Mouse (Mus musculus) MEL (cell line): Measurements from ENCODE around the gene Psmc3. TPM values are rescaled to one million over a fixed set of nuclear protein-coding genes. Genes with fewer than 3 reads are reported as not detected.

Source experiments
- DNase-seq: peaks from one replicate; pipeline ENCODE4 v3.0.0; 2011; ENCODE audit warnings: low read depth, low spot score
- H3K27ac ChIP-seq: 2 replicates; pipeline ENCODE4 v1.5.1; 2012; ENCODE audit warnings: low read depth, mild to moderate bottlenecking, control low read depth, low read length, moderate library complexity; ENCODE audit not compliant: control insufficient read depth
- H3K27me3 ChIP-seq, 2 experiments: fragments of 150-350 bp in 1 of 2; sonication (generic) in 1 of 2; 2 replicates each; pipeline ENCODE4 v1.6.1; 2012; ENCODE audit warnings: low read length in 2 of 2, mild to moderate bottlenecking in 2 of 2, improper control_type of control experiment in 1 of 2, moderate library complexity in 1 of 2; ENCODE audit not compliant: insufficient read depth in 2 of 2, control insufficient read depth in 1 of 2
- H3K36me3 ChIP-seq, 2 experiments: 2 replicates each; pipeline ENCODE4 v1.6.1; 2012 to 2014; ENCODE audit warnings: low read length in 2 of 2, improper control_type of control experiment in 1 of 2, inconsistent platforms in 1 of 2, mild to moderate bottlenecking in 1 of 2; ENCODE audit not compliant: insufficient read depth in 2 of 2, control insufficient read depth in 1 of 2
- H3K4me1 ChIP-seq, 2 experiments: fragments of 150-350 bp in 1 of 2; sonication (generic) in 1 of 2; 2 replicates each; pipeline ENCODE4 v1.6.1; 2012; ENCODE audit warnings: low read length in 2 of 2, improper control_type of control experiment in 1 of 2, mild to moderate bottlenecking in 1 of 2; ENCODE audit not compliant: insufficient read depth in 2 of 2, control insufficient read depth in 1 of 2
- H3K4me3 ChIP-seq, 2 experiments: fragments of 150-350 bp in 1 of 2; sonication (generic) in 1 of 2; 2 replicates each; pipeline ENCODE4 v1.5.1; 2012; ENCODE audit warnings: low read depth in 2 of 2, low read length in 2 of 2, mild to moderate bottlenecking in 2 of 2, moderate library complexity in 2 of 2, control low read depth in 1 of 2, improper control_type of control experiment in 1 of 2; ENCODE audit not compliant: control insufficient read depth in 1 of 2, insufficient read depth in 1 of 2
- H3K79me2 ChIP-seq: 2 replicates; pipeline ENCODE4 v1.6.1; 2012; ENCODE audit warnings: mild to moderate bottlenecking, low read length, moderate library complexity; ENCODE audit not compliant: control insufficient read depth, poor library complexity, insufficient read depth
- H3K9ac ChIP-seq: 2 replicates; pipeline ENCODE4 v1.6.1; 2012; ENCODE audit warnings: low read depth, mild to moderate bottlenecking, control low read depth, low read length, moderate library complexity; ENCODE audit not compliant: control insufficient read depth, poor library complexity, severe bottlenecking
- H3K9me3 ChIP-seq: fragments of 150-350 bp; sonication (generic); replicated peaks from 2 replicates; pipeline ENCODE4 v1.6.1; 2012; ENCODE audit warnings: mild to moderate bottlenecking, low read length, improper control_type of control experiment, moderate library complexity; ENCODE audit not compliant: insufficient read depth
- BHLHE40 ChIP-seq: IDR thresholded peaks from 2 replicates; pipeline ENCODE4 v1.6.1; 2012; ENCODE audit warnings: low read depth, mild to moderate bottlenecking, inconsistent platforms, low read length, improper control_type of control experiment, borderline replicate concordance
- CTCF ChIP-seq, 3 experiments: IDR thresholded peaks in 2 of 3; conservative IDR thresholded peaks in 1 of 3; 2 replicates each; pipeline ENCODE4 v1.5.1; 2011 to 2012; ENCODE audit warnings: low read length in 3 of 3, low read depth in 2 of 3, mild to moderate bottlenecking in 2 of 3, improper control_type of control experiment in 1 of 3, inconsistent platforms in 1 of 3, mixed read lengths in 1 of 3, moderate library complexity in 1 of 3; ENCODE audit not compliant: control insufficient read depth in 1 of 3, insufficient read depth in 1 of 3, poor library complexity in 1 of 3, severe bottlenecking in 1 of 3
- ELF1 ChIP-seq: IDR thresholded peaks from 2 replicates; pipeline ENCODE4 v1.6.1; 2014; ENCODE audit warnings: low read depth, mild to moderate bottlenecking, inconsistent platforms, low read length, improper control_type of control experiment, moderate library complexity
- ETS1 ChIP-seq: IDR thresholded peaks from 2 replicates; pipeline ENCODE4 v1.6.1; 2012; ENCODE audit warnings: low read depth, mild to moderate bottlenecking, inconsistent platforms, low read length, improper control_type of control experiment, moderate library complexity
- GABPA ChIP-seq: IDR thresholded peaks from 2 replicates; pipeline ENCODE4 v1.6.1; 2012; ENCODE audit warnings: low read depth, mild to moderate bottlenecking, inconsistent platforms, low read length, improper control_type of control experiment, moderate library complexity
- KAT2A ChIP-seq: conservative IDR thresholded peaks from 2 replicates; pipeline ENCODE4 v1.6.1; 2012; ENCODE audit warnings: low read depth, low read length, improper control_type of control experiment, inconsistent platforms
- MAFK ChIP-seq: IDR thresholded peaks from 2 replicates; pipeline ENCODE4 v1.6.1; 2011; ENCODE audit warnings: low read depth, mild to moderate bottlenecking, low read length, improper control_type of control experiment, borderline replicate concordance
- MAX ChIP-seq: IDR thresholded peaks from 2 replicates; pipeline ENCODE4 v1.6.1; 2011; ENCODE audit warnings: low read length, improper control_type of control experiment
- MAZ ChIP-seq: IDR thresholded peaks from 2 replicates; pipeline ENCODE4 v1.6.1; 2012; ENCODE audit warnings: low read depth, mild to moderate bottlenecking, inconsistent platforms, low read length, improper control_type of control experiment
- MEF2A ChIP-seq: IDR thresholded peaks from 2 replicates; pipeline ENCODE4 v1.6.1; 2014; ENCODE audit warnings: low read depth, mild to moderate bottlenecking, inconsistent platforms, low read length, improper control_type of control experiment; ENCODE audit not compliant: poor library complexity, insufficient replicate concordance, severe bottlenecking; ENCODE audit errors: extremely low read depth
- MYB ChIP-seq: IDR thresholded peaks from 2 replicates; pipeline ENCODE4 v1.6.1; 2011; ENCODE audit warnings: mild to moderate bottlenecking, low read depth, low read length, improper control_type of control experiment
- POLR2AphosphoS2 ChIP-seq: IDR thresholded peaks from 2 replicates; pipeline ENCODE4 v1.6.1; 2011; ENCODE audit warnings: low read length, improper control_type of control experiment
- POLR2AphosphoS5 ChIP-seq: IDR thresholded peaks from 2 replicates; pipeline ENCODE4 v1.6.1; 2012; ENCODE audit warnings: low read depth, borderline replicate concordance, mild to moderate bottlenecking, inconsistent platforms, low read length, moderate library complexity, mixed read lengths
- RAD21 ChIP-seq: IDR thresholded peaks from 2 replicates; pipeline ENCODE4 v1.6.1; 2011; ENCODE audit warnings: mild to moderate bottlenecking, low read depth, low read length, improper control_type of control experiment
- RCOR1 ChIP-seq: IDR thresholded peaks from 2 replicates; pipeline ENCODE4 v1.6.1; 2012; ENCODE audit warnings: low read depth, mild to moderate bottlenecking, inconsistent platforms, low read length, improper control_type of control experiment
- SMC3 ChIP-seq: IDR thresholded peaks from 2 replicates; pipeline ENCODE4 v1.6.1; 2011; ENCODE audit warnings: low read depth, low read length, improper control_type of control experiment
- TBP ChIP-seq: IDR thresholded peaks from 2 replicates; pipeline ENCODE4 v1.8.0; 2011; ENCODE audit warnings: low read depth, low read length, improper control_type of control experiment
- ZC3H11A ChIP-seq: IDR thresholded peaks from 2 replicates; pipeline ENCODE4 v1.6.1; 2012; ENCODE audit warnings: low read depth, mild to moderate bottlenecking, inconsistent platforms, low read length, improper control_type of control experiment
- ZNF384 ChIP-seq: IDR thresholded peaks from 2 replicates; pipeline ENCODE4 v1.6.1; 2012; ENCODE audit warnings: low read depth, mild to moderate bottlenecking, inconsistent platforms, low read length, improper control_type of control experiment
- polyA plus RNA-seq, 2 experiments: library from polyadenylated mRNA; stranded (reverse) in 1 of 2; unstranded in 1 of 2; fragments of >175 nt in 1 of 2; fragments of >200 nt in 1 of 2; gene quantifications; 2 replicates each; pipeline versions ENCODE4 v1.2.1 to v1.2.4; 2012; ENCODE audit warnings: low replicate concordance in 2 of 2, low read depth in 1 of 2; ENCODE audit not compliant: insufficient read length in 2 of 2, insufficient read depth in 1 of 2, missing spikeins in 1 of 2
- total RNA-seq: library from RNA; depleted of rRNA; stranded (reverse); fragments of 300-350 nt; gene quantifications from 2 replicates; pipeline ENCODE4 v1.2.3, GENCODE M21; 2012

Psmc3 gene
- total and polyA plus RNA-seq, 3 experiments = 259 to 1,459 (median 428) TPM

GRCm38 (mm10) chr2:91064211-91064610 lies 10.4 kb downstream of the Psmc3 start:
- Histone ChIP-seq H3K36me3 (no peaks in the 10 kb centered on the region), H3K27me3 (no peaks in the 10 kb centered on the region), H3K4me3 (no peak overlapping the region), H3K4me1 (no peaks in the 10 kb centered on the region; a peak in 1 of 4 replicates), H3K27ac (no peak overlapping the region), H3K9ac (no peak overlapping the region), H3K9me3 (no peaks in the 10 kb centered on the region), H3K79me2 (no peaks in the 10 kb centered on the region)
- TF ChIP-seq CTCF (IDR thresholded peaks at IDR 0.05 in 2 of 3, conservative IDR thresholded peaks at IDR 0.05 in 1 of 3; ENCODE audit: control insufficient read depth in 1 of 3, insufficient read depth in 1 of 3, low read depth in 2 of 3, low read length in 3 of 3, poor library complexity in 1 of 3, severe bottlenecking in 1 of 3) (peak; percentile 20 to 29 (median 21); a peak in 3 of 6 replicates), SMC3 (peak; percentile 25; the same call in 1 of the 2 replicates), KAT2A (no peak)
- DNase-seq = peak; percentile 37

GRCm38 (mm10) chr2:91065544-91065943 lies 11.7 kb downstream of the Psmc3 start:
- no peaks in the 10 kb centered on the region; a peak in 1 of 4 replicates for H3K4me1 ChIP-seq
- DNase-seq = peak; percentile 67
- H3K9me3 ChIP-seq = no peaks in the 10 kb centered on the region
- H3K4me3 ChIP-seq = no peak overlapping the region
- H3K9ac ChIP-seq = no peak overlapping the region
- H3K79me2 ChIP-seq = peaks cover 5% of the 10 kb centered on the region; the same call in 1 of the 2 replicates
- H3K27ac ChIP-seq = no peak overlapping the region
- no peaks in the 10 kb centered on the region for H3K36me3 ChIP-seq
- no peaks in the 10 kb centered on the region for H3K27me3 ChIP-seq
- TF ChIP-seq MYB (no peak), ZC3H11A (0 out of 2 replicates have a peak, but pooled peaks have one; percentile 24), CTCF (IDR thresholded peaks at IDR 0.05 in 2 of 3, conservative IDR thresholded peaks at IDR 0.05 in 1 of 3; ENCODE audit: control insufficient read depth in 1 of 3, insufficient read depth in 1 of 3, low read depth in 2 of 3, low read length in 3 of 3, poor library complexity in 1 of 3, severe bottlenecking in 1 of 3) (peak; percentile 83 to 94 (median 91)), SMC3 (peak; percentile 70), ETS1 (no peak), RAD21 (peak; percentile 33)

- H3K4me3 ChIP-seq = no peak overlapping the region
- H3K27ac ChIP-seq = no peak overlapping the region
- peaks cover 0 to 6% of the 10 kb centered on the region in 2 experiments; a peak in 3 of 4 replicates for H3K4me1 ChIP-seq
- peaks cover 0 to 7% of the 10 kb centered on the region in 2 experiments; a peak in 2 of 4 replicates for H3K36me3 ChIP-seq
- TF ChIP-seq GABPA (no peak), POLR2AphosphoS5 (no peak), MAZ (no peak), POLR2AphosphoS2 (no peak), ELF1 (no peak), RCOR1 (no peak), MAX (no peak), MEF2A (no peak), TBP (no peak), MAFK (no peak), ZNF384 (no peak), BHLHE40 (no peak)
- TF ChIP-seq, all 39 proteins: peak for 0
- Histone ChIP-seq H3K27me3 (no peaks in the 10 kb centered on the region), H3K9me3 (no peaks in the 10 kb centered on the region), H3K9ac (no peak overlapping the region), H3K79me2 (peaks cover 7% of the 10 kb centered on the region; the same call in 1 of the 2 replicates)
- DNase-seq = no peak
These were observed 12.6 kb downstream of the Psmc3 start for GRCm38 (mm10) chr2:91066455-91066854.
